Mouse (Mus musculus): Measurements from ENCODE around the gene Abca1.

- TF ChIP-seq USF1 (IDR thresholded peaks at IDR 0.05; ENCODE audit: low read depth, low read length) (no peak), POLR2AphosphoS2 (IDR thresholded peaks at IDR 0.05; ENCODE audit: low read length) (no peak), HCFC1 (IDR thresholded peaks at IDR 0.05; ENCODE audit: low read depth, low read length) (no peak)
Measured at GRCm38 (mm10) chr4:53196058-53196771, 36.5 kb upstream of the Abca1 start.

Data from MEL (cell line).